Mouse (Mus musculus) ES-Bruce4 (cell line): Measurements from ENCODE around the gene Gm14214. TPM values are rescaled to one million over a fixed set of nuclear protein-coding genes. Genes with fewer than 3 reads are reported as not detected.

Source experiments
- H3K27ac ChIP-seq: 2 replicates; pipeline ENCODE4 v1.5.1; 2012; ENCODE audit warnings: low read length, inconsistent platforms; ENCODE audit not compliant: insufficient read depth
- H3K27me3 ChIP-seq: 2 replicates; pipeline ENCODE4 v1.6.1; 2012; ENCODE audit warnings: mild to moderate bottlenecking, low read length, inconsistent platforms; ENCODE audit not compliant: control insufficient read depth, poor library complexity, insufficient read depth, severe bottlenecking
- H3K36me3 ChIP-seq: 2 replicates; pipeline ENCODE4 v1.6.1; 2012; ENCODE audit warnings: inconsistent platforms, mild to moderate bottlenecking, low read length, moderate library complexity; ENCODE audit not compliant: control insufficient read depth, poor library complexity, insufficient read depth, severe bottlenecking
- H3K4me1 ChIP-seq: one replicate; pipeline ENCODE4 v1.8.1; 2011; ENCODE audit warnings: low read length; ENCODE audit not compliant: control insufficient read depth, insufficient read depth
- H3K4me3 ChIP-seq: 2 replicates; pipeline ENCODE4 v1.5.1; 2011; ENCODE audit warnings: low read depth, mild to moderate bottlenecking, low read length
- H3K9ac ChIP-seq: 2 replicates; pipeline ENCODE4 v1.6.1; 2012; ENCODE audit warnings: low read depth, mild to moderate bottlenecking, inconsistent platforms; ENCODE audit not compliant: poor library complexity, severe bottlenecking
- H3K9me3 ChIP-seq: replicated peaks from 2 replicates; pipeline ENCODE4 v1.6.1; 2012; ENCODE audit warnings: mild to moderate bottlenecking, low read length, inconsistent platforms; ENCODE audit not compliant: control insufficient read depth, poor library complexity, insufficient read depth, severe bottlenecking
- CTCF ChIP-seq: IDR thresholded peaks from one replicate; pipeline ENCODE4 v1.8.1; 2011; ENCODE audit warnings: low read depth, low read length
- EP300 ChIP-seq: IDR thresholded peaks from 2 replicates; pipeline ENCODE4 v1.6.1; 2011; ENCODE audit warnings: low read depth, low read length; ENCODE audit not compliant: insufficient read depth
- POLR2A ChIP-seq: IDR thresholded peaks from one replicate; pipeline ENCODE4 v1.8.1; 2011; ENCODE audit warnings: low read length; ENCODE audit not compliant: insufficient read depth
- polyA plus RNA-seq: library from polyadenylated mRNA; stranded (reverse); fragments of >200 nt; gene quantifications from 2 replicates; pipeline ENCODE4 v1.2.4, GENCODE M21; 2011; ENCODE audit warnings: low read depth; ENCODE audit not compliant: missing spikeins, insufficient read depth, insufficient read length

Gene Gm14214
- polyA plus RNA-seq, 1 experiment = 1.2 TPM

DNA sequence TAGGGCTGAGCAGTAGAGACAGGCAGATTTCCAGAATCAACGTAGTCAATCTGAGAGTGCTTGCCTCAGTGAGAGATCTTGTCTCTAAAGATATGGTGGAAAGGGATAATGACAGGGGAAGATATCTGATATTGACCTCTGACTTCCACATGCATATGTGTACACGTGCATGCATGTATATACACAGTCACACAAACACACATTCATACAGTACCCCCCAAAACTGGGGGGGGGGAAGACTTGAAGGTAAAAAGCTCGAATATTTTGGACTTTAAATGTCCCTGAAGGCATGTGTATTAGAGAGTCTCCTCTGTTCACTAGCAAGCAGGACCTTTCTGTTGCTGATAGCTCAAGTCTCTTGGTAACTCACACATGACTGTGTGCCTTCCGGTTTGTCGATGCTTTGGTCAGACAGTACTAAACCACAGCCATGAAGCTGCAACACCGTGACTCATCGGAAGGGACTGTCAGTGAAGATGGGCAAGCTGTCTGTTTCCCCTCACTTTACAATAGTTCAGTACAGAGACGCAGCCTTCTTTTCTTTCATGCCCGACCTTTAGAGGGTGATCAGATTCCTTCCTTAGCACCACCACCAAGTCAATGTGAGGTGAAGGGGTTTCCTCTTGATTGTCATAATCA, 37.2 kb downstream of the Gm14214 start:
- H3K9ac ChIP-seq = no peak overlapping the region
- no peaks in the 10 kb centered on the region for H3K36me3 ChIP-seq
- H3K4me1 ChIP-seq = no peaks in the 10 kb centered on the region
- TF ChIP-seq CTCF = no peak
- no peak overlapping the region for H3K27ac ChIP-seq
- no peak overlapping the region for H3K4me3 ChIP-seq
- no peaks in the 10 kb centered on the region for H3K9me3 ChIP-seq
- no peaks in the 10 kb centered on the region for H3K27me3 ChIP-seq

DNA sequence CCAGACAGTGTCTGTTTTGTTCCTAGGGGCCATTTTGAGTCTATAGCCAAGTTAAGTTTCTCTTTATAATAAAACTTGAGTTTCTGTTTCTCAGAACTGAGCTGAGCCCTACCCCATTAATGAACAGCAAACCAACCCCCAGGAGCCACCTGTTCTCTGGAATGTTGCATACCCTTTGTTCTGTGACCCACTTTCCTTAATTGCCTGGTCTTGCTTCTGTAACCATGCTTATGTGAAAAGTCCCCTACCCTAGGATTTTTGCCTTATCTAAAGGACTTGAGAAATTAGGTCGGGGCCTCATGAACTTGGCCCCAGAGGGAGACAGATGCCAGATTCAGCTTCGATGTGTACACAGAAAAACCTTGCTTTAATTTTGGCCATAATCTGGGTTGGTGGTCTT, 37.9 kb downstream of the Gm14214 start:
- H3K27ac ChIP-seq = no peak overlapping the region
- TF ChIP-seq CTCF (no peak), POLR2A (no peak), EP300 (no peak)
- no peak overlapping the region for H3K9ac ChIP-seq
- H3K4me3 ChIP-seq = no peak overlapping the region
- no peaks in the 10 kb centered on the region for H3K4me1 ChIP-seq
- H3K27me3 ChIP-seq = no peaks in the 10 kb centered on the region
- no peaks in the 10 kb centered on the region for H3K36me3 ChIP-seq
- H3K9me3 ChIP-seq = no peaks in the 10 kb centered on the region

DNA sequence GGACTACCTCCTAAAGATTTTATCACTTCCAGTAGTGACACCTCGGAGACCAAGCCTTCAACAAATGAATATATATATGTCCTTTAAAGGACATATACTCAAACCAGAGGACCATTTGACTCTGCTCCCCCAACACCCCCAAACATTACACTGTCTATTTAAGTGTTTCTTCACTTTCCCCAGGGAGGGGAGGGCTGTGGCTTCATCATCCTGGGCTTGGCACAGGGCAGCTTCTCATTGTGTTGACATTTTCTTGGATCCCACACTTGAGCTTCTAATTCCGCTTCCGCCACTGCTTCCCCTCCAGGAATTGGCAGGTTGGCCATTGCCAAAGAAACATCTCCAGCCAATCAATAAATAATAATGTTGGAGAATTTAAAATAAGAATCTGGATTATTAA, 39.0 kb downstream of the Gm14214 start:
- H3K36me3 ChIP-seq = no peaks in the 10 kb centered on the region
- no peak overlapping the region for H3K27ac ChIP-seq
- no peak overlapping the region for H3K9ac ChIP-seq
- no peaks in the 10 kb centered on the region for H3K9me3 ChIP-seq
- no peaks in the 10 kb centered on the region for H3K27me3 ChIP-seq
- no peaks in the 10 kb centered on the region for H3K4me1 ChIP-seq
- no peak overlapping the region for H3K4me3 ChIP-seq
- TF ChIP-seq EP300 = no peak
- no peak for TF ChIP-seq CTCF
- no peak for TF ChIP-seq POLR2A

DNA sequence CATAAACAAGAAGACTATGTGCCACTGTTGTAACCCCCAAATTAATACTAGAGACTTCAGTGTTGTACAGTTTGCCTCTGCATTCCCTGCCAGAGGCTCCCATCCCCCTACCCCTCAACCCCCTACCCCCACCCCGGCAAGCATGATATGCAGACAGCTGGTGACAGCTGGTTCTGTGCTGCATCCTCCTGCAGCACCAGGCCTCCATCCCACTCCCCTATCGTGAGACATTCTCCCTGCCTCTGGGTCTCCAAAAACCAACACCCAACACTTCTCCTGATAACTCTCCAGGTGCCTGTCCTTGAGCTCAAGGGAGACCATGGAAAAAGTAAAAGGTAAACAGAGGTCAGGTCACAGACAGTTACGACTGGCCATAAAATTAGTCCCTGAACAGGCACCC, 40.1 kb downstream of the Gm14214 start:
- no peaks in the 10 kb centered on the region for H3K4me1 ChIP-seq
- H3K27ac ChIP-seq = no peak overlapping the region
- H3K36me3 ChIP-seq = no peaks in the 10 kb centered on the region

DNA sequence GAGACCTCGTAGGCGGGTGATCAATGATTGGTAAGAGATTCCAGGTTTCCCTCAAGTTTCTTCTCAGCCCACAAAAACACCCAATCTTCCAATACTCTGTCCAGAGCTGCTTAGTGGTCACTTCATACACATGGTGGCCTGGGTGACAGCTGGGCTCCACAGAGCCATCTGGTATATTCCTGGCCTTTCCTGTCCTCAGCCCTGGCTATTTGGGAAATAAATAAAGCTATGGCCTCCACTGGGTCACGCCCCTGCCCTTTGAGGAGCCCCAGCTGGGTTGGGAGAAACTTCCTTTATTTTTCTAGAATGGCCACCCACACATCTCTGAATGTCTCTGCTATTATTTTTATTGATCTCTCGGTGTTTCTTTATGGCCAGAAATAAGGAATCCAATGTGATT, 46.4 kb downstream of the Gm14214 start:
- Histone ChIP-seq H3K4me3 (no peak overlapping the region), H3K27me3 (no peaks in the 10 kb centered on the region), H3K4me1 (peaks cover 2% of the 10 kb centered on the region), H3K36me3 (no peaks in the 10 kb centered on the region), H3K27ac (no peak overlapping the region), H3K9me3 (no peaks in the 10 kb centered on the region), H3K9ac (no peak overlapping the region)
- TF ChIP-seq EP300 (no peak), POLR2A (no peak), CTCF (no peak)

More for the DNA sequence above, 40.1 kb downstream of the Gm14214 start:
- Histone ChIP-seq H3K27me3 (no peaks in the 10 kb centered on the region), H3K9ac (no peak overlapping the region), H3K9me3 (no peaks in the 10 kb centered on the region), H3K4me3 (no peak overlapping the region)
- TF ChIP-seq POLR2A (no peak), EP300 (no peak), CTCF (no peak)

DNA sequence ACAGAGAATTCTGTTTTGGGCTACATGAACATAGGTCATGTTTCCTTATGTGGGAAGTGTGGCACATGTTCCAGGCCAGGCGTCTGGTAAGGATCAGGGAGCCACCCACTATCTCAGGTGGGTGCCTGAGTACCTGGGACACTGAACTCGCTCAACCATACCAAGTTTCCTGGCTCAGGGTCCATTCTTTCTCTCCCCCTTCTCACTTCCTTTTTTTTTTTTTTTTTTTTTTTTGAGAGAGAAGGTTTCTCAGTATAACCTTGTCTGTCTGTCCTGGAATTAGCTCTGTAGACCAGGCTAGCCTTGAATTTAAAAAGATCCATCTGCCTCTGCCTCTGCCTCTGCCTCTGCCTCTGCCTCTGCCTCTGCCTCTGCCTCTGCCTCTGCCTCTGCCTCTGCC, 49.5 kb downstream of the Gm14214 start:
- H3K36me3 ChIP-seq = no peaks in the 10 kb centered on the region
- H3K4me3 ChIP-seq = no peak overlapping the region
- TF ChIP-seq EP300 (no peak), POLR2A (no peak), CTCF (no peak)
- H3K27me3 ChIP-seq = no peaks in the 10 kb centered on the region
- no peaks in the 10 kb centered on the region for H3K9me3 ChIP-seq
- H3K9ac ChIP-seq = no peak overlapping the region
- H3K4me1 ChIP-seq = peaks cover 2% of the 10 kb centered on the region
- no peak overlapping the region for H3K27ac ChIP-seq

Other genes with a start within 250 kb of the Gm14214 start
- gene 1700003F12Rik, start 222.9 kb downstream of the Gm14214 start, polyA plus RNA-seq = not detected in 2 replicates
- not detected in 2 replicates for gene Actl10, start 218.3 kb downstream of the Gm14214 start, polyA plus RNA-seq
- gene Necab3, start 211.1 kb downstream of the Gm14214 start, polyA plus RNA-seq = 4.0 and 5.1 TPM in 2 replicates
- 27.0 and 28.0 TPM in 2 replicates for gene E2f1, start 200.1 kb downstream of the Gm14214 start, polyA plus RNA-seq
- gene Pxmp4, start 166.3 kb downstream of the Gm14214 start, polyA plus RNA-seq = 8.3 and 9.5 TPM in 2 replicates
- 3.8 and 5.0 TPM in 2 replicates for gene Zfp341, start 156.7 kb downstream of the Gm14214 start, polyA plus RNA-seq
- not detected in 2 replicates for gene 4930519P11Rik, start 156.6 kb downstream of the Gm14214 start, polyA plus RNA-seq
- 116 and 125 TPM in 2 replicates for gene Chmp4b, start 118.3 kb downstream of the Gm14214 start, polyA plus RNA-seq
- gene Raly, start 21.1 kb upstream of the Gm14214 start, polyA plus RNA-seq = 228 and 241 TPM in 2 replicates
- gene a, start 21.4 kb upstream of the Gm14214 start, polyA plus RNA-seq = not detected in 2 replicates
- gene Eif2s2, start 122.9 kb upstream of the Gm14214 start, polyA plus RNA-seq = 551 and 558 TPM in 2 replicates
- gene Gm14226, start 248.2 kb upstream of the Gm14214 start, polyA plus RNA-seq = not detected in 2 replicates